Mouse (Mus musculus): ENCODE measurements around the gene Efhc2. TPM values are rescaled to one million over a fixed set of nuclear protein-coding genes. Genes with fewer than 3 reads are reported as not detected.

The Efhc2 gene
- 0.76 and 1.2 TPM in 2 replicates for polyA plus RNA-seq (2015; fragmentation: Nextera tagmentation; extraction: Ambion mirVana)

DNA sequence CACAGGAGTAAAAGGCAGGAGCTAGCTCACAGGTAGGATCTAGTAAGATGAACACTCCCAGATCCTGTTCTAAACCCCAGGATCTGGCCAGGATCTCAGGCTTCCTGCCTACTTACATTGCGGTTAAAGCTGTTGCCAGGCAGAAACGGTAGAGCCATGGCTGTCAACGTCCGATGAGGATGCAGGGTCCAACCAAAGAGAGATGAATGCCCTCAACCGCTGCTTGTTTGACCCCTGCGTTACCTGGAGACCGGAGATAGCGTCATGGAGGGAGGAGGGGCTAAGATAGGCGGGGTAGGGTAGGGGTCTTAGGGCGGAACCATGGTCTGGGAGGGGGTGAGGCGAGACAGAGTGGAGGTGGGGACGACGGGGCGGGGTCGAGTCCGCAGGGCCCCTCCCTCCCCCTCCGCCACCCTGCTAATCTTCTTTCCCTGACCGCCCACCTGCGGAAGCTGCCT, at the start of gene Efhc2:
TSS of gene Efhc2 (minus strand) at position 243 of the 458 bp plus-strand sequence.
- peak within 1 kb of the TSS; percentile 51 for H3K4me2 ChIP-seq (replicated peaks; ENCODE audit: low read depth, low read length)
- no peak for TF ChIP-seq CTCF (IDR thresholded peaks at IDR 0.05)
- TF ChIP-seq EP300 (IDR thresholded peaks at IDR 0.05) = no peak
- no peaks in the 10 kb centered on the region for H3K27me3 ChIP-seq (replicated peaks; ENCODE audit: insufficient read depth, low read length)
- H3K9ac ChIP-seq (replicated peaks; ENCODE audit: low read depth) = no peak within 1 kb of the TSS
- H3K9me3 ChIP-seq (ENCODE audit: low read length) = no peaks in the 10 kb centered on the region
- 13% methylated on average over 10 of the region's 19 CpGs for WGBS
- H3K27ac ChIP-seq (ENCODE audit: low read length) = no peak within 1 kb of the TSS
- H3K36me3 ChIP-seq (ENCODE audit: insufficient read depth, low read length) = no peaks in the 10 kb centered on the region
- no peaks in the 10 kb centered on the region for H3K4me1 ChIP-seq (ENCODE audit: insufficient read depth, low read depth, low read length)
- no peak for DNase-seq (ENCODE audit: low spot score)
- ATAC-seq = peak; percentile 12; the same call in 1 of the 2 replicates
- H3K4me3 ChIP-seq (ENCODE audit: low read depth, low read length) = peak within 1 kb of the TSS; percentile 30; the same call in 1 of the 2 replicates

GRCm38 (mm10) chrX:17365114-17365513, 45.9 kb upstream of the Efhc2 start:
- H3K27me3 ChIP-seq (replicated peaks; ENCODE audit: insufficient read depth, low read length) = no peaks in the 10 kb centered on the region
- no peaks in the 10 kb centered on the region for H3K36me3 ChIP-seq (ENCODE audit: insufficient read depth, low read length)
- H3K9ac ChIP-seq (replicated peaks; ENCODE audit: low read depth) = no peak overlapping the region
- no peak for ATAC-seq
- 41% methylated on average over 2 of the region's 2 CpGs for WGBS
- TF ChIP-seq EP300 (IDR thresholded peaks at IDR 0.05) (no peak), CTCF (IDR thresholded peaks at IDR 0.05) (no peak)
- H3K27ac ChIP-seq (ENCODE audit: low read length) = no peak overlapping the region
- no peak overlapping the region for H3K4me2 ChIP-seq (replicated peaks; ENCODE audit: low read depth, low read length)
- H3K4me1 ChIP-seq (ENCODE audit: insufficient read depth, low read depth, low read length) = no peaks in the 10 kb centered on the region
- no peak for DNase-seq (ENCODE audit: low spot score)
- H3K9me3 ChIP-seq (ENCODE audit: low read length) = no peaks in the 10 kb centered on the region
- no peak overlapping the region for H3K4me3 ChIP-seq (ENCODE audit: low read depth, low read length)

DNA sequence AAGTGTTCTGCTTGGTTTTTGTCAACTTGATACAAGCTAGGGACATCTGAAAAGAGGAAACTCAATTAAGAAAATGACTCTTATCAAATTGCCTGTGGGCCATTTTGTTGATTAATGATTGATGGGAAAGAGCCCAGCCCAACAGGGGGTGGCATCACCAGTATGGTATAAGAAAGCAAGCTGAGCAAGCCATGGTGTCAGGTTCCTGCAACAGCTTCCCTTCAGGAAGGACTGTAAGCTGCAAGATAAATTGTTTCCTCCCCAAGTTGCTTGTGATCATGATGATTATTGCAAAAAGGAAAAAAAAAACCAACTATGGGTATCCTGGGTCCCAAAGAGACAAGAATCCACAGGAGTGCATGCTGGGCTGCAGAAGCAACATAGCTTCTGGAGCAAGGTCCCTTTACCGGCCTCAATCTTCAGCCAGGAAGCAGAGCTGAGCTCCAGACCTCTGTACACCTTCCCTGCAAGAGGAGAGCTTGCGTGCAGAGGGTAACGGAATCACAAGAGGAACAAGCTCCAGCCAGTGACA, 18.8 kb downstream of the Efhc2 start:
- H3K36me3 ChIP-seq (ENCODE audit: insufficient read depth, low read length) = no peaks in the 10 kb centered on the region
- WGBS = 82% methylated on average over 3 of the region's 3 CpGs
- TF ChIP-seq CTCF (IDR thresholded peaks at IDR 0.05) (no peak), EP300 (IDR thresholded peaks at IDR 0.05) (no peak)
- H3K27ac ChIP-seq (ENCODE audit: low read length) = no peak overlapping the region
- no peak overlapping the region for H3K4me3 ChIP-seq (ENCODE audit: low read depth, low read length)
- no peaks in the 10 kb centered on the region for H3K27me3 ChIP-seq (replicated peaks; ENCODE audit: insufficient read depth, low read length)
- H3K4me2 ChIP-seq (replicated peaks; ENCODE audit: low read depth, low read length) = no peak overlapping the region
- no peaks in the 10 kb centered on the region for H3K9me3 ChIP-seq (ENCODE audit: low read length)
- no peak overlapping the region for H3K9ac ChIP-seq (replicated peaks; ENCODE audit: low read depth)
- ATAC-seq = no peak
- H3K4me1 ChIP-seq (ENCODE audit: insufficient read depth, low read depth, low read length) = no peaks in the 10 kb centered on the region
- no peak for DNase-seq (ENCODE audit: low spot score)

DNA sequence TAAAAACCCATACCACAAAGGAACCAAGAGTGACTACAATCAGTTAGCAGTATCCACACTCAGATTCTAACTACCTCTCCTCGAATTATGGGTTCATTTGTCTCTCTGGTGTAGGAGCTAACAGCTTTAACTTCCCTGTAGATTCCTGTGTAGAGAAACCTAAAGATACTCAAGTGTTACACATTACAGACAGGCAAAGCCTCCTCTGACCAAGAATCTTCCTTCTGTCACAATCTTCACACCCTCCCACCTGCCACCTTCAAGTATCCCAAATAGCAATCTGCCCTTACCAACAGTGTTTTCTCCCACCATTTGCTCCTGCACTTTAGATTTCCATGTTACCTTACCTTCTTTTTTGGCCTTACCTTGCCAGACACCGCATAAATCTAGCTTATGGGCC, 35.3 kb downstream of the Efhc2 start:
- WGBS = 60% methylated on average over 2 of the region's 2 CpGs
- ATAC-seq = no peak
- H3K9ac ChIP-seq (replicated peaks; ENCODE audit: low read depth) = no peak overlapping the region
- no peak for DNase-seq (ENCODE audit: low spot score)
- H3K9me3 ChIP-seq (ENCODE audit: low read length) = no peaks in the 10 kb centered on the region
- H3K27ac ChIP-seq (ENCODE audit: low read length) = no peak overlapping the region
- TF ChIP-seq EP300 (IDR thresholded peaks at IDR 0.05) = no peak
- TF ChIP-seq CTCF (IDR thresholded peaks at IDR 0.05) = no peak
- H3K4me1 ChIP-seq (ENCODE audit: insufficient read depth, low read depth, low read length) = no peaks in the 10 kb centered on the region
- no peaks in the 10 kb centered on the region for H3K27me3 ChIP-seq (replicated peaks; ENCODE audit: insufficient read depth, low read length)
- no peak overlapping the region for H3K4me2 ChIP-seq (replicated peaks; ENCODE audit: low read depth, low read length)
- no peak overlapping the region for H3K4me3 ChIP-seq (ENCODE audit: low read depth, low read length)
- H3K36me3 ChIP-seq (ENCODE audit: insufficient read depth, low read length) = no peaks in the 10 kb centered on the region

- H3K9ac ChIP-seq (replicated peaks; ENCODE audit: low read depth) = no peak overlapping the region
- DNase-seq (ENCODE audit: low spot score) (no peak), ATAC-seq (no peak)
- no peak overlapping the region for H3K4me2 ChIP-seq (replicated peaks; ENCODE audit: low read depth, low read length)
- H3K4me3 ChIP-seq (ENCODE audit: low read depth, low read length) = no peak overlapping the region
- H3K36me3 ChIP-seq (ENCODE audit: insufficient read depth, low read length) = no peaks in the 10 kb centered on the region
- H3K9me3 ChIP-seq (ENCODE audit: low read length) = no peaks in the 10 kb centered on the region
- H3K4me1 ChIP-seq (ENCODE audit: insufficient read depth, low read depth, low read length) = no peaks in the 10 kb centered on the region
- H3K27me3 ChIP-seq (replicated peaks; ENCODE audit: insufficient read depth, low read length) = no peaks in the 10 kb centered on the region
- TF ChIP-seq CTCF (IDR thresholded peaks at IDR 0.05) (no peak), EP300 (IDR thresholded peaks at IDR 0.05) (no peak)
- no peak overlapping the region for H3K27ac ChIP-seq (ENCODE audit: low read length)
Observed at GRCm38 (mm10) chrX:17225141-17225540, 94.0 kb downstream of the Efhc2 start.

DNA sequence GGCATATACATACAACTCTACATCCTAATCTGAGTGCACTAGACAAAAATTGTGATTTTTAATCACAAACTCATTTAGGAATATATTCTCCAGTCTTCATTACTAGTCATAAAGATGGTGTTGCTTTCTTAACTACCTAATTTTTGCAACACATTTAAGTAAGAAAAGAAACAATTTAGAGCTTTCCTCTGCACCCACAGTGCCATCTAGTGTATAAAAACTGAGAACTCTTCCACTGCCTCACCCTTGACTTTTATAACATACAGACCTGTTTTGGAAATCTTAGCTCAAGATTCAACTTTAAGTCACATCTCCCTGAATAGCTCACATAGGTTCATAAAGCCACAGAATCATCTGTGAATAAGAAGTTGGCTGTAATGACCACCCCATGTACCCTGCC, 101.7 kb downstream of the Efhc2 start:
- H3K36me3 ChIP-seq (ENCODE audit: insufficient read depth, low read length) = no peaks in the 10 kb centered on the region
- H3K9me3 ChIP-seq (ENCODE audit: low read length) = no peaks in the 10 kb centered on the region
- ATAC-seq (no peak), DNase-seq (ENCODE audit: low spot score) (no peak)
- H3K4me1 ChIP-seq (ENCODE audit: insufficient read depth, low read depth, low read length) = no peaks in the 10 kb centered on the region
- no peak overlapping the region for H3K9ac ChIP-seq (replicated peaks; ENCODE audit: low read depth)
- no peak overlapping the region for H3K27ac ChIP-seq (ENCODE audit: low read length)
- no peak overlapping the region for H3K4me3 ChIP-seq (ENCODE audit: low read depth, low read length)
- H3K4me2 ChIP-seq (replicated peaks; ENCODE audit: low read depth, low read length) = no peak overlapping the region
- H3K27me3 ChIP-seq (replicated peaks; ENCODE audit: insufficient read depth, low read length) = no peaks in the 10 kb centered on the region
- TF ChIP-seq EP300 (IDR thresholded peaks at IDR 0.05) (no peak), CTCF (IDR thresholded peaks at IDR 0.05) (no peak; the same call in none of the 2 replicates)

DNA sequence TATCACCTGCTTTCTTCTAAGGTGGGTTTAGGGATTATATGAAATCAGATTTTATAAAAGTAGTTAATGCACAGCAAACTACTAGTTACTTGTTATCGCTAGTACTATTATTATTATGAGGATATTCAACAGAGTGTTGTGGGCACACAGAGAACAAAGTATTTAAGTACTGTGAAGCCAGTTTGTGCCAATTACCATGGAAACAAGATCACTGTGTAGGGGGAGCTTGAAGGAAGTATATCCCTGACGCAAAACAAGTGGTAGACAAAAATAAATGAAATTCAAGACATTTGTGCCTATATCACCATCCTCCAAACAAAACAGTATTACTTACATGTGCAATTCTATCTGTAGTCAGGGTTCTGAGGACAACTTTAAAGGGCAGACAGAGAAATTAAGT, 105.7 kb downstream of the Efhc2 start:
- TF ChIP-seq EP300 (IDR thresholded peaks at IDR 0.05) (no peak), CTCF (IDR thresholded peaks at IDR 0.05) (no peak)
- Histone ChIP-seq H3K27me3 (replicated peaks; ENCODE audit: insufficient read depth, low read length) (no peaks in the 10 kb centered on the region), H3K4me3 (ENCODE audit: low read depth, low read length) (no peak overlapping the region), H3K9ac (replicated peaks; ENCODE audit: low read depth) (no peak overlapping the region), H3K4me2 (replicated peaks; ENCODE audit: low read depth, low read length) (no peak overlapping the region), H3K27ac (ENCODE audit: low read length) (no peak overlapping the region), H3K9me3 (ENCODE audit: low read length) (no peaks in the 10 kb centered on the region), H3K4me1 (ENCODE audit: insufficient read depth, low read depth, low read length) (no peaks in the 10 kb centered on the region), H3K36me3 (ENCODE audit: insufficient read depth, low read length) (no peaks in the 10 kb centered on the region)
- WGBS = 93% methylated on average over 2 of the region's 2 CpGs
- no peak for ATAC-seq
- DNase-seq (ENCODE audit: low spot score) = no peak

All from lung, postnatal 0 days (tissue).